Mouse (Mus musculus) intestine, postnatal 0 days (tissue): Measurements from ENCODE around the gene Prrg1. TPM values are rescaled to one million over a fixed set of nuclear protein-coding genes. Genes with fewer than 3 reads are reported as not detected.

ENCODE experiments used
- ATAC-seq: fragments of 200-750 bp; cut with Nextera tagmentation; 2 replicates; pipeline ENCODE4 v1.8.0; 2017; ENCODE audit warnings: mild to moderate bottlenecking, moderate TSS enrichment, moderate library complexity
- H3K27ac ChIP-seq: fragments of 300-500 bp; sonication (generic); 2 replicates; pipeline ENCODE4 v1.5.1; 2014; ENCODE audit warnings: mild to moderate bottlenecking, low read depth, low read length, moderate library complexity
- H3K27me3 ChIP-seq: fragments of 300-500 bp; sonication (generic); replicated peaks from 2 replicates; pipeline ENCODE4 v1.6.1; 2014; ENCODE audit warnings: low read length, mixed read lengths; ENCODE audit not compliant: control insufficient read depth, insufficient read depth
- H3K36me3 ChIP-seq: fragments of 300-500 bp; sonication (generic); 2 replicates; pipeline ENCODE4 v1.6.1; 2014; ENCODE audit warnings: mild to moderate bottlenecking, moderate library complexity; ENCODE audit not compliant: control insufficient read depth, insufficient read depth
- H3K4me1 ChIP-seq: fragments of 300-500 bp; sonication (generic); replicated peaks from 2 replicates; pipeline ENCODE4 v1.6.1; 2014; ENCODE audit warnings: antibody characterized with exemption, low read length, mixed read lengths; ENCODE audit not compliant: control insufficient read depth, insufficient read depth
- H3K4me2 ChIP-seq: fragments of 300-500 bp; sonication (generic); replicated peaks from 2 replicates; pipeline ENCODE4 v1.6.1; 2014; ENCODE audit warnings: low read depth, mild to moderate bottlenecking, moderate library complexity
- H3K4me3 ChIP-seq: fragments of 300-500 bp; sonication (generic); 2 replicates; pipeline ENCODE4 v1.5.1; 2014; ENCODE audit warnings: low read depth, low read length
- H3K9ac ChIP-seq: fragments of 300-500 bp; sonication (generic); 2 replicates; pipeline ENCODE4 v1.6.1; 2014; ENCODE audit warnings: mild to moderate bottlenecking, low read depth, low read length
- H3K9me3 ChIP-seq: fragments of 300-500 bp; sonication (generic); 2 replicates; pipeline ENCODE4 v1.6.1; 2016; ENCODE audit warnings: mixed run types; ENCODE audit not compliant: control insufficient read depth
- CTCF ChIP-seq: sonication (generic); IDR thresholded peaks from 2 replicates; pipeline ENCODE4 v1.5.1; 2016; ENCODE audit warnings: low read depth, mild to moderate bottlenecking, control low read depth, antibody characterized with exemption, moderate library complexity
- WGBS: fragments of 180-500 bp; shearing (Covaris S2); extraction: QIAGEN DNeasy Blood & Tissue Kit; methylation state at CpG from one replicate; pipeline ENCODE4 v1.1.7; 2014; 5-methylcytosine and 5-hydroxymethylcytosine counted together
- polyA plus RNA-seq: library from polyadenylated mRNA; unstranded; fragments of >200 nt; fragmentation: Nextera tagmentation; extraction: Ambion mirVana; gene quantifications from 2 replicates; pipeline ENCODE4 v1.2.1, GENCODE M21; 2015

The Prrg1 gene
- 2.4 and 2.6 TPM in 2 replicates for polyA plus RNA-seq

GRCm38 (mm10) chrX:78583202-78584004, at the start of gene Prrg1:
Prrg1 (minus strand) TSS chrX:78583896.
- Histone ChIP-seq H3K4me2 (peak within 1 kb of the TSS; percentile 62), H3K4me1 (no peaks in the 10 kb centered on the region), H3K27me3 (no peaks in the 10 kb centered on the region), H3K9ac (peak within 1 kb of the TSS; percentile 31; the same call in 1 of the 2 replicates), H3K4me3 (peak within 1 kb of the TSS; percentile 48), H3K27ac (peak within 1 kb of the TSS; percentile 54), H3K36me3 (no peaks in the 10 kb centered on the region), H3K9me3 (no peaks in the 10 kb centered on the region)
- WGBS = 20% methylated on average over 35 of the region's 36 CpGs
- ATAC-seq = peak; percentile 88
- TF ChIP-seq CTCF = no peak

GRCm38 (mm10) chrX:78605814-78606213, 22.1 kb upstream of the Prrg1 start:
- Histone ChIP-seq H3K27me3 (no peaks in the 10 kb centered on the region), H3K9me3 (no peaks in the 10 kb centered on the region), H3K9ac (no peak overlapping the region), H3K36me3 (no peaks in the 10 kb centered on the region), H3K27ac (no peak overlapping the region), H3K4me1 (no peaks in the 10 kb centered on the region), H3K4me3 (no peak overlapping the region), H3K4me2 (no peak overlapping the region)
- ATAC-seq = no peak
- 61% methylated on average over 2 of the region's 2 CpGs for WGBS
- no peak for TF ChIP-seq CTCF

GRCm38 (mm10) chrX:78593138-78593537, 9.4 kb upstream of the Prrg1 start:
- Histone ChIP-seq H3K27me3 (no peaks in the 10 kb centered on the region), H3K27ac (no peak overlapping the region), H3K9me3 (no peaks in the 10 kb centered on the region), H3K4me2 (no peak overlapping the region), H3K36me3 (no peaks in the 10 kb centered on the region), H3K4me1 (no peaks in the 10 kb centered on the region), H3K4me3 (no peak overlapping the region), H3K9ac (no peak overlapping the region)
- TF ChIP-seq CTCF = no peak
- ATAC-seq = no peak
- 63% methylated on average over 2 of the region's 2 CpGs for WGBS

GRCm38 (mm10) chrX:78582854-78583201, 868 bp downstream of the Prrg1 start:
- H3K27ac ChIP-seq = no peak overlapping the region
- 14% methylated on average over 12 of the region's 21 CpGs for WGBS
- H3K9ac ChIP-seq = 0 out of 2 replicates have a peak overlapping the region, but pooled peaks have one; percentile 31

GRCm38 (mm10) chrX:78563451-78563850, 20.2 kb downstream of the Prrg1 start:
- Histone ChIP-seq H3K27ac (no peak overlapping the region), H3K36me3 (no peaks in the 10 kb centered on the region), H3K9ac (no peak overlapping the region), H3K9me3 (no peaks in the 10 kb centered on the region), H3K4me1 (no peaks in the 10 kb centered on the region), H3K27me3 (no peaks in the 10 kb centered on the region), H3K4me3 (no peak overlapping the region), H3K4me2 (no peak overlapping the region)
- no peak for ATAC-seq
- WGBS = 42% methylated on average over 2 of the region's 2 CpGs
- TF ChIP-seq CTCF = no peak

More at GRCm38 (mm10) chrX:78582854-78583201, 868 bp downstream of the Prrg1 start:
- peak; percentile 54 for ATAC-seq
- no peaks in the 10 kb centered on the region for H3K9me3 ChIP-seq
- no peaks in the 10 kb centered on the region for H3K27me3 ChIP-seq
- TF ChIP-seq CTCF = no peak
- H3K4me3 ChIP-seq = peak overlapping the region; percentile 48
- peak overlapping the region; percentile 62 for H3K4me2 ChIP-seq
- no peaks in the 10 kb centered on the region for H3K4me1 ChIP-seq
- no peaks in the 10 kb centered on the region for H3K36me3 ChIP-seq

GRCm38 (mm10) chrX:78553399-78553798, 30.3 kb downstream of the Prrg1 start:
- no peak overlapping the region for H3K9ac ChIP-seq
- 86% methylated on average over 2 of the region's 2 CpGs for WGBS
- H3K27ac ChIP-seq = no peak overlapping the region
- TF ChIP-seq CTCF = no peak
- H3K36me3 ChIP-seq = no peaks in the 10 kb centered on the region
- no peaks in the 10 kb centered on the region for H3K4me1 ChIP-seq
- H3K27me3 ChIP-seq = no peaks in the 10 kb centered on the region
- no peaks in the 10 kb centered on the region for H3K9me3 ChIP-seq
- no peak for ATAC-seq
- no peak overlapping the region for H3K4me3 ChIP-seq
- no peak overlapping the region for H3K4me2 ChIP-seq
